Mouse (Mus musculus) midbrain, embryonic 13.5 days (tissue): ENCODE data around the gene Khdc4. TPM values are rescaled to one million over a fixed set of nuclear protein-coding genes. Genes with fewer than 3 reads are reported as not detected.

ENCODE experiments used
- ATAC-seq: fragments of 200-750 bp; cut with Nextera tagmentation; 2 replicates; pipeline ENCODE4 v1.8.0; 2017; ENCODE audit warnings: mild to moderate bottlenecking, moderate TSS enrichment, moderate library complexity
- H3K27ac ChIP-seq: fragments of 300-500 bp; sonication (generic); 2 replicates; pipeline ENCODE4 v1.5.1; 2015; ENCODE audit warnings: inconsistent platforms, mild to moderate bottlenecking, moderate library complexity
- H3K27me3 ChIP-seq: fragments of 300-500 bp; sonication (generic); 2 replicates; pipeline ENCODE4 v1.6.1; 2015; ENCODE audit warnings: mild to moderate bottlenecking, inconsistent platforms
- H3K36me3 ChIP-seq: fragments of 300-500 bp; sonication (generic); 2 replicates; pipeline ENCODE4 v1.6.1; 2015; ENCODE audit warnings: mild to moderate bottlenecking, inconsistent platforms
- H3K4me1 ChIP-seq: fragments of 300-500 bp; sonication (generic); replicated peaks from 2 replicates; pipeline ENCODE4 v1.6.1; 2015; ENCODE audit warnings: inconsistent platforms
- H3K4me2 ChIP-seq: fragments of 300-500 bp; sonication (generic); replicated peaks from 2 replicates; pipeline ENCODE4 v1.6.1; 2015; ENCODE audit warnings: moderate library complexity, mild to moderate bottlenecking, inconsistent platforms
- H3K4me3 ChIP-seq: fragments of 300-500 bp; sonication (generic); replicated peaks from 2 replicates; pipeline ENCODE4 v1.5.1; 2015; ENCODE audit warnings: mild to moderate bottlenecking, inconsistent platforms
- H3K9ac ChIP-seq: fragments of 300-500 bp; sonication (generic); replicated peaks from 2 replicates; pipeline ENCODE4 v1.6.1; 2015; ENCODE audit warnings: mild to moderate bottlenecking, inconsistent platforms
- H3K9me3 ChIP-seq: fragments of 300-500 bp; sonication (generic); 2 replicates; pipeline ENCODE4 v1.6.1; 2016; ENCODE audit warnings: mild to moderate bottlenecking, inconsistent platforms
- WGBS: fragments of 180-500 bp; shearing (Covaris S2); methylation state at CpG from one replicate; pipeline ENCODE4 v1.1.7; 2015; 5-methylcytosine and 5-hydroxymethylcytosine counted together
- polyA plus RNA-seq: library from polyadenylated mRNA; unstranded; fragments of >200 nt; fragmentation: Nextera tagmentation; extraction: Ambion mirVana; gene quantifications from 2 replicates; pipeline ENCODE4 v1.2.1, GENCODE M21; 2015

Gene Khdc4
- 102 and 105 TPM in 2 replicates for polyA plus RNA-seq

- Histone ChIP-seq H3K9me3 (no peaks in the 10 kb centered on the region), H3K4me2 (peak within 1 kb of the TSS; percentile 96), H3K4me3 (peak within 1 kb of the TSS; percentile 100), H3K4me1 (peaks cover 26% of the 10 kb centered on the region), H3K36me3 (peaks cover 21% of the 10 kb centered on the region), H3K27ac (peak within 1 kb of the TSS; percentile 98), H3K27me3 (no peaks in the 10 kb centered on the region), H3K9ac (peak within 1 kb of the TSS; percentile 98)
- ATAC-seq, result peak; percentile 100
- WGBS, result under 1% methylated on average over 47 of the region's 47 CpGs
Measured at GRCm38 (mm10) chr3:88684980-88685941, at the start of gene Khdc4. Khdc4 (plus strand) TSS chr3:88685803.

- peaks cover 93% of the 10 kb centered on the region for H3K36me3 ChIP-seq
- no peaks in the 10 kb centered on the region for H3K4me1 ChIP-seq
- H3K9ac ChIP-seq, result no peak overlapping the region
- no peak for ATAC-seq
- H3K9me3 ChIP-seq, result no peaks in the 10 kb centered on the region
- H3K4me3 ChIP-seq, result no peak overlapping the region
- H3K4me2 ChIP-seq, result no peak overlapping the region
- H3K27ac ChIP-seq, result no peak overlapping the region
- WGBS, result 94% methylated on average over 8 of the region's 8 CpGs
- H3K27me3 ChIP-seq, result no peaks in the 10 kb centered on the region
Measured at GRCm38 (mm10) chr3:88636555-88636986, 49.0 kb upstream of the Khdc4 start.

GRCm38 (mm10) chr3:88637134-88637533, 48.5 kb upstream of the Khdc4 start:
- Histone ChIP-seq H3K27me3 (no peaks in the 10 kb centered on the region), H3K9me3 (no peaks in the 10 kb centered on the region), H3K36me3 (peaks cover 93% of the 10 kb centered on the region), H3K4me1 (no peaks in the 10 kb centered on the region), H3K4me3 (no peak overlapping the region), H3K4me2 (no peak overlapping the region), H3K27ac (no peak overlapping the region), H3K9ac (no peak overlapping the region)
- WGBS, result 97% methylated on average over 5 of the region's 5 CpGs
- no peak for ATAC-seq

GRCm38 (mm10) chr3:88639239-88639638, 46.4 kb upstream of the Khdc4 start:
- Histone ChIP-seq H3K4me2 (no peak overlapping the region), H3K27me3 (no peaks in the 10 kb centered on the region), H3K36me3 (peaks cover 93% of the 10 kb centered on the region), H3K27ac (no peak overlapping the region), H3K4me3 (no peak overlapping the region), H3K9ac (no peak overlapping the region), H3K4me1 (no peaks in the 10 kb centered on the region), H3K9me3 (no peaks in the 10 kb centered on the region)
- no peak for ATAC-seq
- 96% methylated on average over 12 of the region's 12 CpGs for WGBS

- 90% methylated on average over 1 of the region's 1 CpGs for WGBS
- no peak overlapping the region for H3K9ac ChIP-seq
- no peaks in the 10 kb centered on the region for H3K27me3 ChIP-seq
- H3K9me3 ChIP-seq, result no peaks in the 10 kb centered on the region
- ATAC-seq, result peak; percentile 59
- no peak overlapping the region for H3K4me2 ChIP-seq
- H3K4me1 ChIP-seq, result no peaks in the 10 kb centered on the region
- no peak overlapping the region for H3K4me3 ChIP-seq
- H3K36me3 ChIP-seq, result peaks cover 93% of the 10 kb centered on the region
- H3K27ac ChIP-seq, result no peak overlapping the region
Measured at GRCm38 (mm10) chr3:88640676-88641075, 44.9 kb upstream of the Khdc4 start.

- no peaks in the 10 kb centered on the region for H3K4me1 ChIP-seq
- ATAC-seq, result no peak
- 93% methylated on average over 5 of the region's 5 CpGs for WGBS
- no peaks in the 10 kb centered on the region for H3K27me3 ChIP-seq
- H3K27ac ChIP-seq, result no peak overlapping the region
- H3K4me2 ChIP-seq, result no peak overlapping the region
- H3K9ac ChIP-seq, result no peak overlapping the region
- peaks cover 97% of the 10 kb centered on the region for H3K36me3 ChIP-seq
- no peak overlapping the region for H3K4me3 ChIP-seq
- H3K9me3 ChIP-seq, result no peaks in the 10 kb centered on the region
Measured at GRCm38 (mm10) chr3:88643078-88643477, 42.5 kb upstream of the Khdc4 start.

GRCm38 (mm10) chr3:88645937-88646336, 39.7 kb upstream of the Khdc4 start:
- WGBS, result 93% methylated on average over 12 of the region's 12 CpGs
- Histone ChIP-seq H3K36me3 (peaks cover 81% of the 10 kb centered on the region), H3K9me3 (no peaks in the 10 kb centered on the region), H3K4me2 (no peak overlapping the region), H3K27ac (no peak overlapping the region), H3K9ac (no peak overlapping the region), H3K27me3 (no peaks in the 10 kb centered on the region), H3K4me3 (no peak overlapping the region), H3K4me1 (no peaks in the 10 kb centered on the region)
- no peak for ATAC-seq

- WGBS, result 95% methylated on average over 6 of the region's 6 CpGs
- no peak for ATAC-seq
- H3K4me2 ChIP-seq, result no peak overlapping the region
- H3K27me3 ChIP-seq, result no peaks in the 10 kb centered on the region
- H3K27ac ChIP-seq, result no peak overlapping the region
- no peak overlapping the region for H3K4me3 ChIP-seq
- H3K9ac ChIP-seq, result no peak overlapping the region
- no peaks in the 10 kb centered on the region for H3K9me3 ChIP-seq
- no peaks in the 10 kb centered on the region for H3K4me1 ChIP-seq
- peaks cover 77% of the 10 kb centered on the region for H3K36me3 ChIP-seq
Measured at GRCm38 (mm10) chr3:88646426-88646995, 39.1 kb upstream of the Khdc4 start.

GRCm38 (mm10) chr3:88647076-88647475, 38.5 kb upstream of the Khdc4 start:
- H3K4me1 ChIP-seq, result no peaks in the 10 kb centered on the region
- no peaks in the 10 kb centered on the region for H3K27me3 ChIP-seq
- no peaks in the 10 kb centered on the region for H3K9me3 ChIP-seq
- 86% methylated on average over 3 of the region's 3 CpGs for WGBS
- H3K9ac ChIP-seq, result no peak overlapping the region
- no peak overlapping the region for H3K27ac ChIP-seq
- no peak for ATAC-seq
- peaks cover 71% of the 10 kb centered on the region for H3K36me3 ChIP-seq
- H3K4me3 ChIP-seq, result no peak overlapping the region
- no peak overlapping the region for H3K4me2 ChIP-seq

- peaks cover 63% of the 10 kb centered on the region for H3K36me3 ChIP-seq
- no peak for ATAC-seq
- H3K27ac ChIP-seq, result no peak overlapping the region
Measured at GRCm38 (mm10) chr3:88647779-88648413, 37.7 kb upstream of the Khdc4 start.

GRCm38 (mm10) chr3:88648452-88649168, 37.0 kb upstream of the Khdc4 start:
- Histone ChIP-seq H3K4me3 (no peak overlapping the region), H3K27me3 (no peaks in the 10 kb centered on the region), H3K9ac (no peak overlapping the region), H3K9me3 (no peaks in the 10 kb centered on the region), H3K4me2 (no peak overlapping the region), H3K27ac (no peak overlapping the region), H3K4me1 (no peaks in the 10 kb centered on the region), H3K36me3 (peaks cover 56% of the 10 kb centered on the region)
- ATAC-seq, result no peak
- 91% methylated on average over 12 of the region's 12 CpGs for WGBS

More at GRCm38 (mm10) chr3:88647779-88648413, 37.7 kb upstream of the Khdc4 start:
- Histone ChIP-seq H3K9me3 (no peaks in the 10 kb centered on the region), H3K4me1 (no peaks in the 10 kb centered on the region), H3K27me3 (no peaks in the 10 kb centered on the region), H3K9ac (no peak overlapping the region), H3K4me2 (no peak overlapping the region), H3K4me3 (no peak overlapping the region)
- WGBS, result 88% methylated on average over 14 of the region's 14 CpGs
